Mouse (Mus musculus) midbrain, embryonic 16.5 days (tissue): ENCODE data around the gene Pfn4. TPM values are rescaled to one million over a fixed set of nuclear protein-coding genes. Genes with fewer than 3 reads are reported as not detected.
A peak's percentile ranks its signal among the peaks of the same experiment; 100 is the strongest.

Experiments used
- ATAC-seq: fragments of 200-750 bp; cut with Nextera tagmentation; 2 replicates; pipeline ENCODE4 v1.8.0; 2017; ENCODE audit warnings: moderate TSS enrichment
- H3K27ac ChIP-seq: fragments of 300-500 bp; sonication (generic); 2 replicates; pipeline ENCODE4 v1.5.1; 2014; ENCODE audit warnings: mild to moderate bottlenecking, low read length, mixed read lengths
- H3K27me3 ChIP-seq: fragments of 300-500 bp; sonication (generic); 2 replicates; pipeline ENCODE4 v1.6.1; 2014; ENCODE audit warnings: low read depth, low read length, mixed read lengths; ENCODE audit not compliant: control insufficient read depth, insufficient read depth
- H3K36me3 ChIP-seq: fragments of 300-500 bp; sonication (generic); 2 replicates; pipeline ENCODE4 v1.6.1; 2014; ENCODE audit warnings: mild to moderate bottlenecking, low read length, moderate library complexity, mixed read lengths; ENCODE audit not compliant: control insufficient read depth, insufficient read depth
- H3K4me1 ChIP-seq: fragments of 300-500 bp; sonication (generic); 2 replicates; pipeline ENCODE4 v1.6.1; 2014; ENCODE audit warnings: mild to moderate bottlenecking, low read length, mixed read lengths; ENCODE audit not compliant: control insufficient read depth, insufficient read depth
- H3K4me2 ChIP-seq: fragments of 300-500 bp; sonication (generic); 2 replicates; pipeline ENCODE4 v1.6.1; 2014; ENCODE audit warnings: mild to moderate bottlenecking, low read length, mixed read lengths
- H3K4me3 ChIP-seq: fragments of 300-500 bp; sonication (generic); 2 replicates; pipeline ENCODE4 v1.5.1; 2014; ENCODE audit warnings: low read depth, mild to moderate bottlenecking, low read length, moderate library complexity, mixed read lengths
- H3K9ac ChIP-seq: fragments of 300-500 bp; sonication (generic); 2 replicates; pipeline ENCODE4 v1.6.1; 2014; ENCODE audit warnings: low read depth, low read length, mixed read lengths
- H3K9me3 ChIP-seq: fragments of 300-500 bp; sonication (generic); replicated peaks from 2 replicates; pipeline ENCODE4 v1.6.1; 2014; ENCODE audit warnings: mild to moderate bottlenecking, low read length, mixed read lengths; ENCODE audit not compliant: control insufficient read depth, poor library complexity, severe bottlenecking
- WGBS: fragments of 180-500 bp; shearing (Covaris S2); extraction: QIAGEN DNeasy Blood & Tissue Kit; methylation state at CpG from one replicate; pipeline ENCODE4 v1.1.7; 2014; 5-methylcytosine and 5-hydroxymethylcytosine counted together
- polyA plus RNA-seq: library from polyadenylated mRNA; unstranded; fragments of >200 nt; fragmentation: Nextera tagmentation; extraction: Ambion mirVana; gene quantifications from 2 replicates; pipeline ENCODE4 v1.2.1, GENCODE M21; 2015

The Pfn4 gene
- polyA plus RNA-seq: 15.1 and 17.4 TPM in 2 replicates

DNA sequence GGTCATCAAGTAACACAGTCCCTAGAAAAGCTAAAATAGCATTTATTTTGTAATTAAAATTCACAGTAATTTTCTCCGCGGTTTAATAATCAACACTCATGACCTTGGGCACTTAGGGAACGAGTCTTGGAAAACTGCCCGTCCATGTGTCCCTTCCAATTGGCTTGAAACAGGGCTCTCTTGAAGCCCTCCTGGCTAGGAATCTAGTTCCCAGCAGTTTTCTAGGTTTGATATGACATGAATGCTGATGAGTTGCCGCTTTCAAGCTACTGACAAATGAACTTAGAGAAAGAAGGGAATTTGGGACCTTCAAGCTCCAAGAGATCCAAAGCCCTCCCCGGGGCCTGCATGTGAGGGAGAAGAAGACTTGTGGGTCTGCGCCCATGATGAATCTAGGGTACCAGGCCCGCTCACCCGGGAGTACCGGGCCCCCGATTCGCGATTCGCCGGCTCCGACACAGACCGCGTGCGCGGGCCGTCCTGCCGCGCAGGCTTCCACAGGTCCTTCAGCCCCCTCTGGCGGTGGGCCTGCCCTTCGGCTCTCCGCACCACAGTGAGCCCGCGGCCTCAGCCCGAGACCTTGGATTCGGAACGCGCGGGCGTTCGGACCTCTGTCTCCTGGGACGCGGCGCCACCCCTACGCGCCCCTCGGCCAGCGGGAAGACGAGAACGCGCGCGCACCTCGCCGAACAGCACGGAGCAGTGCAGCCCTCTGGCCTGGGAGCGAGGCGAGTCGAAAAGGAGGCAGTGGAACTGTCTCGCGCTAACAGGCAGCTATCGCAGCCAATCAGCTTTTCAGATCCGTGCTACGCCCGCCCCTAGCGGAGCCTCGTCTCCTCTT, at the start of gene Pfn4, which contains the start of gene Fam228b:
TSS of gene Pfn4 (plus strand) at position 531 of the 841 bp plus-strand sequence.
TSS of gene Fam228b (minus strand) at position 776 of the 841 bp plus-strand sequence.
- Histone ChIP-seq H3K4me2 (peak within 1 kb of the TSS; percentile 68), H3K9ac (peak within 1 kb of the TSS; percentile 93), H3K4me3 (peak within 1 kb of the TSS; percentile 72), H3K4me1 (no peaks in the 10 kb centered on the region), H3K9me3 (no peaks in the 10 kb centered on the region), H3K27me3 (no peaks in the 10 kb centered on the region), H3K27ac (peak within 1 kb of the TSS; percentile 99), H3K36me3 (no peaks in the 10 kb centered on the region)
- 1% methylated on average over 61 of the region's 61 CpGs for WGBS
- peak; percentile 100 for ATAC-seq

DNA sequence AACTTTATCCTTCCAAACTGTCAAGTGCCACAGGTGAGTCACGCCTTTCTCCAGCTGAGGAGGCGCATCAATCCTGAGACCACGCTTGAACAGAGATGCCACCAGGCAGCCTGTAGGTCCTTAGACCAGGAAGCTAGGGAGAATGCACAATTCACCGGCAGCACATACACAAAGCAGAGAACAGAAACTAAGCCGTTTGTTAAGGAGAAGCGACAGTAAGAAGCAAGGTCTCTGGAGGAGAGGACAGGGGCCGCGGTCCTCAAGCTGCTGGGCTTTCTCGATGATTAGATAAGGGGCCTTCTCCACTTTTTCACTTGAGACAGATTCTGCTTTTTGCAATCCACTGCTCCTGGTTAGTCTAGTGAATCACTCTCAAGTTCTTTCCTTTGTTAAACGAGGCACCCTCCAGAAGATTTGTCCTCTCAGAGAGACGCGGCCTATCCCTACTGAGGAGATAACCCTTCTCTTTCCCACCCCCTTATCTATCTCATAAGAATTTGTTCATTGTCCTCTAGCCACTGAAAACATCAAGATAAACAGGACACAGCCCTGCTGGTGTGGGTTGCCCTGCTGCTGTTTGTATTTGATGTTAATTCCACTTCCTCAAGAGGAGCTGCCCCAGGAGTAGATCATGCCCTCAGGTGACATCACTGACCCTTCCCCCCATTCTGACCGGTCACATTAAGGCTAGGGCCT, 49.6 kb upstream of the Pfn4 start:
- 87% methylated on average over 13 of the region's 13 CpGs for WGBS

DNA sequence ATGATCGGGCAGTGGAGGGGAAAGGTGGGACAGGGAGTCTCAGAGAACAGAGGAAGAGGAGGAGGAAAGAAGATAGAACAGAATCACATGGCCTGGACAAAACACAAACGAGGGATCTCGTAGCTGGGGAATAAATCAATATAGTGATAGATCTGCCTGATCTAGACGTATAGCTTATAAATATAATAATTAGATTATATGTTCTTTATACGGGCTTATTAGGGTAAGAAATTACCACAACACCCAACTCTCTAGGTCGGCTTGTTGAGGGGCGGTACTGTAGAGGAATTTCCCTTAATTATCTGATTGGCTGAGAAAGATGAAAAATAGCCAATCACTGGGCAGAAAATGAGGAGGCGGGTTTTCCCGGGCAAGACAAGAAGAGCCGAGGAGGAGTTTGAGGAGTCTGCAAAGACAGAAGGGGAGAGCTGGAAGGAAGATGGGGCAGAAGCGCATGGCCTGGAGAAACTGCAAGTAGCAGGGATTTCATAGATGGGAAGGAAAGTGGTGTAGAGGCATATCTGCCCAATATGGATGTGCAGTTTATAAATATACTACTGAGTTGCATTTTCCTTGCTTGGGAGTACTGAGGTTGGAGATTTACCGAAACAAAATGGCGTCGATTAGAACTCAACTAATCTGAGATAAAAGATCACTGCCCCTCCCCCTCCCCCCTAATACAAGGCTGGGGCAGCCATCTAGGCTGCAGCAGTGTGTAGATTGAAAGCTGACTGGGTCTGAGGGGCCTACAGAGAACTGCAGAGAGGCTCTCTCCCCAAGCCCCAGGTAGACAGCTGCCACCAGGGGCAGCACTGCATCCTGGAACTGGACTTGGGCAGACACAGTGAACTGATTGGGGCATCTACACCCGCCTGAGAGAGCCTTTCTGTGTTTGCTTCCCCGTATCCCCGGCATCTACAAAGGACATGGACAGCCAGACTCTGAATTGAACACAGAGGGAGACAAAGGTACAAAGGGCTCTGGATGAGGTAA, 48.8 kb upstream of the Pfn4 start:
- Histone ChIP-seq H3K27ac (no peak overlapping the region), H3K9ac (no peak overlapping the region), H3K36me3 (0 out of 2 replicates have a peak, but pooled peaks cover 2% of the 10 kb centered on the region), H3K4me1 (no peaks in the 10 kb centered on the region; the same call in 1 of the 2 replicates), H3K4me3 (no peak overlapping the region), H3K9me3 (no peaks in the 10 kb centered on the region), H3K27me3 (no peaks in the 10 kb centered on the region), H3K4me2 (no peak overlapping the region)
- WGBS: 75% methylated on average over 17 of the region's 17 CpGs
- ATAC-seq: no peak

More for the DNA sequence above, 49.6 kb upstream of the Pfn4 start:
- Histone ChIP-seq H3K4me2 (no peak overlapping the region), H3K9ac (no peak overlapping the region), H3K4me1 (no peaks in the 10 kb centered on the region; the same call in 1 of the 2 replicates), H3K4me3 (no peak overlapping the region), H3K9me3 (no peaks in the 10 kb centered on the region), H3K27ac (no peak overlapping the region), H3K27me3 (no peaks in the 10 kb centered on the region), H3K36me3 (0 out of 2 replicates have a peak, but pooled peaks cover 5% of the 10 kb centered on the region)
- ATAC-seq: no peak

DNA sequence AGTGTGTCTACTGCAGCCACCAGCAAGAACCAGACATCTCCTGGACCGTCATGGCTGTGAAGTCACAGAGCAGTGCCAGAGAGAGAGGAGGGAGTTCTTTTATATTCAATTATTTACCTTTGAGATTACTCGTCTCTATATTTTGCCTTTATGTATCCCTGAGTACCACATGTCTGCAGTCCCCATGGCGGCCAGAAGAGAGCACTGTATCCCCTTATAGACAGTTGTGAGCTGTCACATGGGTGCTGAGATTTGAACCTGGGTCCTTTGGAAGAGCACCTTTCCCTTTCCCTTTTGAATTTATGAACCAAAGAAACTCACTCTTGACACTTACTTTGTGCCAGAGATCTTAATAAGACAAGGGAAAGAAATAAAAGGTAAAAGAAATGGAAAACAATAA, 39.7 kb upstream of the Pfn4 start:
- Histone ChIP-seq H3K27ac (no peak overlapping the region), H3K27me3 (no peaks in the 10 kb centered on the region), H3K4me1 (no peaks in the 10 kb centered on the region), H3K36me3 (no peaks in the 10 kb centered on the region), H3K4me2 (no peak overlapping the region), H3K9me3 (no peaks in the 10 kb centered on the region), H3K9ac (no peak overlapping the region), H3K4me3 (no peak overlapping the region)
- 91% methylated on average over 3 of the region's 3 CpGs for WGBS
- ATAC-seq: no peak

DNA sequence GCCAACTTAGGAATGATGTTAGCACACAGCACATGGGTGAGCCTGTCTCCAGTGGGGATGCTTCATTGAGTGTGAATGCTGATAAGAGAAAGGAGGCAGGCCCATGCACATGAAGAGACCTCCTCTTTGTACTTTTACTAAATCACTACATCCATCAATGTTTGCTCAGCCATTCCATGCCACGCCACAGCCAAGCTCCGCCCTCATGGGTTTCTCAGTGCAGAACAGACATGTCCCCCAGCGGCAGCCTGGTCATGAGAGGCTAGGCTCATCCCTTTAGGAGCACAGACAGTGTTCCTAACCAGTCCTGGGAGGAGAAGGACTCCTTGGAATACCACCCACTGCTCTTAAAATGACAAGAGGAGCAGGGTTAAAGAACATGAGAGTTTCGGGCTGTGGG, 37.2 kb upstream of the Pfn4 start:
- Histone ChIP-seq H3K36me3 (no peaks in the 10 kb centered on the region), H3K9ac (no peak overlapping the region), H3K27me3 (no peaks in the 10 kb centered on the region), H3K4me1 (no peaks in the 10 kb centered on the region), H3K4me2 (no peak overlapping the region), H3K27ac (no peak overlapping the region), H3K9me3 (no peaks in the 10 kb centered on the region), H3K4me3 (no peak overlapping the region)
- WGBS: 77% methylated on average over 4 of the region's 4 CpGs
- ATAC-seq: no peak

DNA sequence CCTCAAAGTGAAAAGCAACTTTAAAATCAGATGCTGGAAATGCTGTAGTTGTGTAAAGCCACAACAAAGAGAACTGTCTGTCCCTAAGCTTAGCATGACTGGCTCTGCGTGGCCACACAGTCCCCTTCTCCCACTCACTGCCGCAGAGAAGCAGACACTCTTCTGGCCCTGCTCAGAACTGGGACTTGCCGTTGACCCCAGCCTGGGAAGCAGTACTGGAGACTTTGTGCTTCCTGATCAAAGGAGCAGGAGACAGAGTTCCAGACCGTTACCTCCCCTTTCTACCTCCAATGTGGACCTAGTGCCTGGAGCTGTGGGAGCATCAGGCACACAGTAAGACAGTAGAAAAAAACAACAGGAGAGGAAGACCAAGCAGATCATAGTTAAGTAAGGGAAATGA, 36.5 kb upstream of the Pfn4 start:
- Histone ChIP-seq H3K4me2 (no peak overlapping the region), H3K4me3 (no peak overlapping the region), H3K4me1 (no peaks in the 10 kb centered on the region), H3K9me3 (no peaks in the 10 kb centered on the region), H3K9ac (no peak overlapping the region), H3K36me3 (no peaks in the 10 kb centered on the region), H3K27me3 (no peaks in the 10 kb centered on the region), H3K27ac (no peak overlapping the region)
- no peak for ATAC-seq
- WGBS: 59% methylated on average over 4 of the region's 4 CpGs

DNA sequence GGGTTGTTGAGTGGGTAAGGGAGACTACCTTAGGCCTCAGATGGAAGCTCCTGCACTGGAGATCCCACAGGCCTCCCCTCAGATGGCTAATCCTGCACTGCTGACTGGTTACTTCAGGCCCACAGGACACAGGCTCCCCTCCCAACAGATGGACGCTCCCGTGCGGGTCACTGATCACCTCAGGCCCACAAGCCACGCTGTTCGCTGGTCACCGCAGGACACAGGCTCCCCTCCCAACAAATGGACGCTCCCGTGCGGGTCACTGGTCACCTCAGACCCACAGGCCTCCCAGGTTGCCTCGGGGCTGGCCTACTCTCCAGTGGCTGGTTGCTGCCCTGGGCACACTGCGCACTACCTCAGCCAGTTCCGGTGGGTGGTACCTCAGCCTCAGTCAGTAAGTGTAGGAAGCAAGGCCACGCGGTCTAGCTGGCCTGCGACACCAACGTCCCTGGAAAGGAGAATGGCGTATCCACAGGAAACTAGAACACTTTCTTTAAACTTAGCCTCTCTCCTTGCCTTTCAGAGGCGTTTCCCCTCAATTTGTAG, 30.7 kb upstream of the Pfn4 start, which contains the start of gene Fam228a:
TSS of gene Fam228a (minus strand) at position 400 of the 546 bp plus-strand sequence.
- Histone ChIP-seq H3K9ac (no peak within 1 kb of the TSS), H3K9me3 (no peaks in the 10 kb centered on the region), H3K4me3 (no peak within 1 kb of the TSS), H3K27ac (no peak within 1 kb of the TSS), H3K4me1 (no peaks in the 10 kb centered on the region), H3K36me3 (no peaks in the 10 kb centered on the region), H3K4me2 (no peak within 1 kb of the TSS), H3K27me3 (no peaks in the 10 kb centered on the region)
- ATAC-seq: no peak
- 82% methylated on average over 18 of the region's 18 CpGs for WGBS

DNA sequence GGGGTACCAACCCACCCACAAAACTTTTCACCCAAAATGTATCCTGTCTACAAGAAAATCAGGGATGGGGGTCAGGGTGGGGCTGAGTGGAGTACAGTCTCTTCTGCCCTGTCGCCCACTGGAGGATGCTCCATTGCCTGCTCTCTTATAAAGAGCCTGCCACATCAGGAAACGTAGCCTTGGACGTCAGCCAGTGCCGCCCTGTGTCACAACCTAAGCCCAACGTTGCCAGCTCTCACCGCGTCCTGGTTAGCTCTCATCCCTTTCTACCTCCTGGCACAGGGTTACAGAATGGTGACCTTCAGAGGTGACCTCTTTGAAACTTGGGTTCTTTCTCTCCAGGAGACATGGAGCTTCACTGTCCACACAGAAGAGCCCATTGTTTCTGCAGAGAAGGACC, 28.0 kb upstream of the Pfn4 start:
- ATAC-seq: no peak
- H3K9me3 ChIP-seq: no peaks in the 10 kb centered on the region
- no peak overlapping the region for H3K9ac ChIP-seq
- no peaks in the 10 kb centered on the region for H3K27me3 ChIP-seq
- 80% methylated on average over 7 of the region's 7 CpGs for WGBS
- H3K4me2 ChIP-seq: no peak overlapping the region
- no peak overlapping the region for H3K4me3 ChIP-seq
- H3K4me1 ChIP-seq: no peaks in the 10 kb centered on the region
- H3K27ac ChIP-seq: no peak overlapping the region
- 0 out of 2 replicates have a peak, but pooled peaks cover 2% of the 10 kb centered on the region for H3K36me3 ChIP-seq
